Mouse (Mus musculus): Measurements from ENCODE around the gene Slc25a44.

DNA sequence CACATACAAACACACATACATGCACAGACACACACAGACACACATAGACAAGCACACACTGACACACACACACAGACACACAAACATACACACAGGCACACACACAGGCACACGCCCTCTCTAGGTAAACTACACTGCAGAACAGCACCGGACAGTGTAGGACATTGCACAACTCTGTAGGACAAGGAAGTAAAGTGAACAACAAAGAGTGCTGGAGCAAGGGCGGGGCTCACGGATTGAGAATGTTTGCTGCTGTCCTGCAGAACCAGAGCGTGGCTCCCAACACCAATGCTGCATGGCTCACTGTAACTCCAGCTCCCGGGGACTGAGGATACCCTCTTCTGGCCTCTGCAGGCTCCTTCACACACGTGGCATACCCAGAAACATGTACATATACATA is 17.9 kb upstream of the Slc25a44 start:
- no peak for TF ChIP-seq POLR2A (IDR thresholded peaks at IDR 0.05; ENCODE audit: borderline replicate concordance, extremely low read depth, low read depth, low read length)
- TF ChIP-seq CTCF (IDR thresholded peaks at IDR 0.05; ENCODE audit: insufficient read depth, low read length) = no peak

All from lung, adult 2 months (tissue).